Mouse (Mus musculus): ENCODE measurements around the gene Rnf10. TPM values are rescaled to one million over a fixed set of nuclear protein-coding genes. Genes with fewer than 3 reads are reported as not detected.
"Not testable (repeated sequence)": the region's sequence is repeated elsewhere in the genome, so short reads cannot be mapped to it uniquely, and the experiment has no call there.

The Rnf10 gene
- 10 to 100 TPM; 30.8 to 33.1 TPM for polyA plus RNA-seq (2017; shearing (Covaris generic))

DNA sequence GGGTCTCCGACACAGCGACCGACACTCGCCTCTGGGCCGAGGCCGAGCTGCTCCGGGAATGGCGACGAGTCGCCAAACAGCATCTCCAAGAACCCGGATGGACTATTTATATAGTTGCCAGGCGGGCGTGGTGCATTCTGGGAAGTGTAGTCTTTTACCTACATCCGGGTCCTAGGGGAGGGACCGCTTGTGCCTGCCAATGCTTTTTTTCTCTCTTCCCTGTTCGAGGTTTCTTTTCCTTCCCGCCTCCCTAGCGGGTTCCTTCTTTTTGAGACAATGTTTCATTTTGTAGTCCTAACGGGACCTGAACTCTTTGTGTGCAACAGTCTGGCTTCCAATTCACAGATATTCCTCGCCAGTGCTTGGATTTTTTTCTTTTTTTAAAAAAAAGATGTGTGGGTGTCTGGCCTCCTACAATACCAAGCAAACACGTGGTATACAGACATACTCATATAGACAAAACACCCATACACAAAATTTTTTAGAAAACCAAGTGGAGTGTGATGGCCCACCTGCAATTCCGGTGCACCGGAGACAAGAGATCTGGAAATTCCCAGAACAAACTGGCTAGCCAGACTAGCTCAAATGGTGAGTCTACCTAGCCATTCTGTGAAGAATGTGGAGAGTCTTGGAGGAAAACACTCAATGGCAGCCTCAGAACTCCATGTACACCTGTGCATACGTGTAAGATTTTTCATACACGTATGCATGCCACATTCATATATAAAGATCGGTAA lies at the start of gene Rnf10:
Gene Rnf10, minus strand, starts transcription at position 87 of the 737 bp plus-strand sequence.
- peak; percentile 75 for ATAC-seq

- peak; percentile 28 for ATAC-seq
Observed at GRCm38 (mm10) chr5:115319004-115319940, 46.6 kb upstream of the Rnf10 start.

- ATAC-seq = no peak
Observed at GRCm38 (mm10) chr5:115317645-115318328, 45.1 kb upstream of the Rnf10 start.

GRCm38 (mm10) chr5:115316968-115317644 lies 44.4 kb upstream of the Rnf10 start:
- ATAC-seq = no peak

GRCm38 (mm10) chr5:115313668-115313943 lies 40.9 kb upstream of the Rnf10 start:
- ATAC-seq = no peak

- no peak for ATAC-seq
Observed at GRCm38 (mm10) chr5:115312816-115313667, 40.3 kb upstream of the Rnf10 start.

DNA sequence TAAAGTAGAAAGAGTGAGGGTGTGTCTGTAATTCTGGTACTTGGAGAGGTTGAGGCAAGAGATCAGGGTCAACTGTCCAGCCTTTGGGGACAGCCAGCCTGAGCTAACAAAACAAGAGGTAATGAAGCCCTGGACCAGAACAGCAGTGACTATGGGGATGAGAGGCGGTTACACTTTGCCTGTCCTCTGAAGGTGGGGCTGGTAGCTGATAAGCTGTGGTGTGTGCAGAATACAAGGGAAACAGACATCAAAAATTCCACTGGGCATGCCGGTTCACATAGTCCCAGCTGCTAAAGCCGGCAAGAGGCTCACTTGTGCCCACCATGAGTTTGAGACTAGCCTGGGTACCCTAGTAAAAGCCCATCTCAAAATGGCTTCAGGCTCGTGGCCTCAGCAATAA lies 39.7 kb upstream of the Rnf10 start:
- ATAC-seq = no peak

GRCm38 (mm10) chr5:115302190-115302589 lies 29.5 kb upstream of the Rnf10 start:
- ATAC-seq = not testable (repeated sequence)

- no peak for ATAC-seq
Observed at GRCm38 (mm10) chr5:115301615-115302014, 28.9 kb upstream of the Rnf10 start.

DNA sequence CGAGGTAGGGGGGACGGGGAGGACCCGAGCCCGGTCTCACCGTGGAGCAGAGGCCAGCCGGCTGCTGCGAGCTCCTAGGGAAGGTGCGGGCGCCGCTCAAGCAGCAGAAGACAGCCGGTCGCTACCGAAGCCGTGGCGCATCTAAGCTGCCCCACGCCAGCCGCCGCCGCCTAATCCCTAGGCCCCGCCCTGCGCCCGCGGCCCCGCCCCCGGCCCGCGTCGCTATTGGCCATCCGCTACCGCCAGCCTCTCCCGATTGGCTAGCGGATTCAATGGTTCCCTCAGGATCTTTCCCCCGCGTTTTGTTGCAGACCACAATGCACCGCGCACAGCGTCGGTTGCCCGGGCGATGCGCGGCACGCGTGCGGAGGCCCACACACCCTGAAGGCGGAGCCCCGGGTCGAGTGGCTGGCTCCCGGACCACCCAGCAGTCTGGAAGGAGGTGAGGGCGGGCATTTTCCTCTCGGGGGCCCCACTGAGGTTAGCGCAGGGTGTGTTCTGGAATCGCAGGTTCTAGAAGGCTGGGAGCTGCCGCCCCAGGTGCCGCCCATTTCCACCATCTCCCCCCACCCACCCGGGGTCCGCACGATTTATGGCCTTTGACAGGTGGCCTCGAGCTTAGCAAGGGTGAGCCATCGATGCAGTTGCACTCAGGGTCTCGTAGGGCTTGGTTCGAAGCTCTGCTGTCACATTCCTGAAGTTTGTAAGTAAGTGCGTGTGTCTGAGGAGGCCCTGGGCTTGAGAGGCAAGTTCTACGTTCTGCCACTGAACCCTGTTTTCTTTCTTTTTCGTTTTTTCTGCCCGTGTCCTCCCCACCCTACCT lies 28.3 kb upstream of the Rnf10 start, which contains the start of gene Dynll1:
Gene Dynll1, minus strand, starts transcription at position 208 of the 823 bp plus-strand sequence.
- peak; percentile 93 for ATAC-seq

GRCm38 (mm10) chr5:115300035-115300744 lies 27.5 kb upstream of the Rnf10 start:
- peak; percentile 51 for ATAC-seq

DNA sequence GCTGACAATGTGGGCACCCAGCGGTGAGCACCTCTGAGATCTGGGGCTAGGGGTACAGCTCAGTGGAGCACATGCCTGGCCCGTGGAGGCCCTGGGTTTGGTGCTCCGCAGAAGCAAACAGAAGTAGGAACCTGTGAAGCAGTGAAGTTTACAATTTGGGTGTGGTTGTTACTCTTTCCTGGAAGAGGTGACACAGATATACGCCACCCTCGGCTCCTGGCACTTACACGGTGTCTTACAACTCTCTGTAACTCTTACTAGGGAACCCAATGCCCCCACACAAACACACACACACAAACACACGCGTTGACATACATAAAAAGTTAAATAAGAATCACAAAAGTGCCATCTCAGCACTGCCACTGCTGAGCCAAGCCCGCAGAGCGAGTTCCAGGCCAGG lies 23.6 kb upstream of the Rnf10 start:
- no peak for ATAC-seq

DNA sequence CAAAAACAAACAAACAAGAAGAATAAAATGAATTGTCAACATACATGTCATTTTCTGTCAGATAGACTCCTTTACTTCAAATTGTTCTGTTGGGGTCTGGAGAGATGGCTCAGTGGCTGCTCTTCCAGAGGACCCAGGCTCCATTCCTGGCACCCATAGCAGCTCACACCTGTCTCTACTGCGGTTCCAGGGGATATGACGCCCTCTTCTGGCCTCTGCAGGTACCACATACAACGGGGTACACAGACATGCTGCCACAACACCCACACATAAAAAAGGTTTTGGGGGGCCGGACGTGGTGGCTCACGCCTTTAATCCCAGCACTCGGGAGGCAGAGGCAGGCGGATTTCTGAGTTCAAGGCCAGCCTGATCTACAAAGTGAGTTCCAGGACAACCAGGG lies 21.5 kb upstream of the Rnf10 start:
- no peak for ATAC-seq

- no peak for ATAC-seq
Observed at GRCm38 (mm10) chr5:115284735-115285134, 12.0 kb upstream of the Rnf10 start.

GRCm38 (mm10) chr5:115280050-115280687 lies 7.5 kb upstream of the Rnf10 start:
- ATAC-seq = no peak

DNA sequence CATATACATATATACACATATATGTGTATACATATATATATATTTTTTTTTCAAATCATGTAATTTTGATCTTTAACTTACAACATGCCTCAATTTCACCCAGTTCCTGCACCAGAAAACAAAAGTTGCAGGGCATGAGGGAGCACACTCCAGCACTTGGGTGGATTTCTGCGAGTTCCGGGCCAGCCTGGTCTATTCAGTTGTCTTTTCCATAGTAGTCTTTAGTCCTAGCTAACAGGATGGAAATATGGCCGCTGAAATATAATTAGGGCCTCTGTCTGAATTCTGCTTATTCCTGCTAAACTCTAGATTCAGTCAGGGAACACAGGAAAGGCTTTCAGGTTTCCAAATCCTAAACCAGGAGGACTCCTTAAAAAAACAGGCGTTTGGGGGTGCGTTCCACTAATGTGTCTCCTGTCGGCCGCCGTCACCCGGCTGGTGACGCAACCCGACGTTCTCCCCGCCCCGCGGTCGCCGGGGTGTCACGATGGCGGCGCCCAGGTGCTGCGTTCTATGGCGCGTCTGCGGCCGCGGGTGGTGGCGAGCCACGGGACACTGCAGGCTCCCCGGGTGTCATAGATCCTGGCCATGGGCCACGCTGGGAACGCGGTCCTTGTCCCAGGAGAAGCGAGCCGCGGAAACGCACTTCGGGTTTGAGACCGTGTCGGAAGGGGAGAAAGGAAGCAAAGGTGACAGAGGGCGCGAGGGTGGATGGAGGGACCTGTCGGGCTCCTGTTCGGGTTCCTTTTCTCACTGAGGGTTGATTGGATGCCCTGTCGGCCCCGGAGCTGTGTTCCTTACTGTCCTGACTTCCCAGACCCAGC lies 6.7 kb upstream of the Rnf10 start, which contains the start of gene Coq5:
Gene Coq5, plus strand, starts transcription at position 441 of the 824 bp plus-strand sequence.
- peak; percentile 92 for ATAC-seq

- ATAC-seq = no peak
Observed at GRCm38 (mm10) chr5:115278785-115279184, 6.1 kb upstream of the Rnf10 start.

- no peak for ATAC-seq
Observed at GRCm38 (mm10) chr5:115278053-115278452, 5.4 kb upstream of the Rnf10 start.
